Mouse (Mus musculus): ENCODE results near the gene Nup188.

- TF ChIP-seq POLR2A (IDR thresholded peaks at IDR 0.05; ENCODE audit: control insufficient read depth, low read depth, low read length) (no peak), CTCF (IDR thresholded peaks at IDR 0.05; ENCODE audit: control insufficient read depth, insufficient read depth, insufficient replicate concordance, low read depth, low read length) (no peak)
These were observed 16.8 kb upstream of the Nup188 start for GRCm38 (mm10) chr2:30269241-30269990.

Data from testis, adult 2 months (tissue).